Mouse (Mus musculus) lung, postnatal 0 days (tissue): Measurements from ENCODE around the gene Rad51b.

Source experiments
- CTCF ChIP-seq: IDR thresholded peaks from 2 replicates; pipeline ENCODE4 v1.5.1; 2016; ENCODE audit warnings: antibody characterized with exemption, mild to moderate bottlenecking
- EP300 ChIP-seq: IDR thresholded peaks from 2 replicates; pipeline ENCODE4 v1.6.1; 2016; ENCODE audit warnings: antibody characterized with exemption, mild to moderate bottlenecking, control low read depth

DNA sequence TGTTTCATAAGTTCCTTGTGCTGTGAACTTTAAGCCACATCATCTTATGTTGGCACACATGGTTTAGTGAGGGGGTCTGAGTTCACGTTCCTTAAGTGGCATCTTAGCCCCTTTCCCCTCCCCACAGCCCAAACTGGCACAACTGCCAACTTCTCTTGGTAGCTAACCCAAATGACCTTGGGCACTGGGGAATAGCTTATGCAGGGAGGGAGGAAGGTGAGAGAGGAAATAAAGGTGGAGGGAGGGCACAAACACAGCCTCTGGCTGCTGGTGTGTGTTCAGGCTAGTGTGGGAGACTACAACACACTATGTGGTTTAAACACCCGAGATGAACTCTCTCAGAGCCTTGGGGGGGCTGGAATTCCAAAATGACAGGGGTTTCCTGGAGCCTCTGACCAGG lies 525.3 kb downstream of the Rad51b start:
- no peak for TF ChIP-seq CTCF
- no peak for TF ChIP-seq EP300
